Mouse (Mus musculus): ENCODE data around the gene Sgpl1.
"Not testable (repeated sequence)": the region's sequence is repeated elsewhere in the genome, so short reads cannot be mapped to it uniquely, and the experiment has no call there.

Gene Sgpl1

GRCm38 (mm10) chr10:61152131-61152530, 4.6 kb upstream of the Sgpl1 start:
- DNase-seq = no peak

GRCm38 (mm10) chr10:61150616-61151015, 3.1 kb upstream of the Sgpl1 start:
- no peak for DNase-seq

GRCm38 (mm10) chr10:61149476-61149875, 2.0 kb upstream of the Sgpl1 start:
- no peak for DNase-seq

- peak; percentile 29 for DNase-seq
Observed at GRCm38 (mm10) chr10:61146807-61147156, 721 bp downstream of the Sgpl1 start.

GRCm38 (mm10) chr10:61146119-61146806, 1.2 kb downstream of the Sgpl1 start:
- DNase-seq = peak; percentile 77

- DNase-seq = no peak
Observed at GRCm38 (mm10) chr10:61145766-61146118, 1.8 kb downstream of the Sgpl1 start.

- DNase-seq = no peak
Observed at GRCm38 (mm10) chr10:61143343-61143742, 4.2 kb downstream of the Sgpl1 start.

- no peak for DNase-seq
Observed at GRCm38 (mm10) chr10:61137567-61137966, 9.9 kb downstream of the Sgpl1 start.

- DNase-seq = no peak
Observed at GRCm38 (mm10) chr10:61135226-61135839, 12.2 kb downstream of the Sgpl1 start.

GRCm38 (mm10) chr10:61134041-61134440, 13.5 kb downstream of the Sgpl1 start:
- DNase-seq = no peak

GRCm38 (mm10) chr10:61130959-61131358, 16.5 kb downstream of the Sgpl1 start:
- DNase-seq = no peak

GRCm38 (mm10) chr10:61128701-61129365, 18.7 kb downstream of the Sgpl1 start:
- DNase-seq = no peak

- no peak for DNase-seq
Observed at GRCm38 (mm10) chr10:61124462-61124861, 23.0 kb downstream of the Sgpl1 start.

GRCm38 (mm10) chr10:61123276-61123913, 24.1 kb downstream of the Sgpl1 start:
- no peak for DNase-seq

GRCm38 (mm10) chr10:61121732-61122131, 25.8 kb downstream of the Sgpl1 start:
- DNase-seq = not testable (repeated sequence)

- DNase-seq = no peak
Observed at GRCm38 (mm10) chr10:61114246-61114720, 33.2 kb downstream of the Sgpl1 start.

- DNase-seq = no peak
Observed at GRCm38 (mm10) chr10:61103564-61104114, 43.9 kb downstream of the Sgpl1 start.

GRCm38 (mm10) chr10:61091866-61092265, 55.6 kb downstream of the Sgpl1 start:
- no peak for DNase-seq

GRCm38 (mm10) chr10:61089170-61090142, 58.0 kb downstream of the Sgpl1 start, which contains the start of gene Pcbd1:
Gene Pcbd1 (plus strand): TSS chr10:61089331.
- DNase-seq = peak; percentile 94

GRCm38 (mm10) chr10:61088468-61088867, 59.0 kb downstream of the Sgpl1 start:
- DNase-seq = peak; percentile 74

GRCm38 (mm10) chr10:61086502-61086901, 61.0 kb downstream of the Sgpl1 start:
- DNase-seq = no peak

GRCm38 (mm10) chr10:61085364-61085763, 62.1 kb downstream of the Sgpl1 start:
- peak; percentile 21 for DNase-seq
